ENCODE assay signal across 13 mouse cellular contexts in the genomic region with DNA sequence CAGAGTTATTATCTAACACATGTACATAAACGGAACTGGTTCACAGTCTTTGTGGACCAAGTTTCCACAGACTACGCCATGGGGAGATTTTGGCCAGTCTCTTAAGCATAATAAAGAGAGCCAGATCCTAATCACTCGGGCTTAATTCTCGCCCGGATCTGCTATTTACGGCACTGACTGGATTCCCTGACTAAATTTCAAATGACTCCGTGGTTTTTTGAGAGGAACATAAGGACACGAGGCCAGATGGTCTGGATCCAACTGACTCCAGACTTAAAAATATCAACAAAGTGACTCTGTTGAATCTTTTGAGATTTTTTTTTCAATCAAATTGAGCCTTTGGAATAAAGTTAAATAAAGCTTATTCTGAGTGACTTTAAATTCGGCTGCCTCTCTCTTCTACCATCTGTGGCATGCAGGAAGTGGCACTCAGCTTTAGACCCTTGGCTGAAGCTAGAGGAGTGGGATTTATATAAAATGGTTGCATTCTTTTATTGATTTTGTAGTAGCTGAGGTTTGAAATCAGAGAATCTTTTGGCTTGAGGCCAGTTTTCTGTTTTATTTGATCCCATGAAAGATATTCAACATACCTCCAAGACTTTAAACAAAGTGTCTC.
DNase-seq lines count a peak whose midpoint lies in the region; ATAC-seq and TF ChIP-seq lines count a peak whose summit lies in the region.
"Had no signal": no experiment of that assay in that cellular context is flagged by ENCODE, and none has a peak within 500 bp of the region (broad histone marks: within the 10 kb centered on the region; RNA-seq: fewer than 3 reads in every experiment).

No protein-coding gene starts in this region.

- H3K4me1 ChIP-seq in cerebellum, adult 2 months (ENCODE audit: control insufficient read depth, insufficient read depth, low read length), result peaks cover 4% of the 10 kb centered on the region
- H3K4me1 ChIP-seq in lung, postnatal 0 days (ENCODE audit: insufficient read depth, low read depth, low read length), result no peaks in the 10 kb centered on the region
- H3K4me1 ChIP-seq in lung, adult 2 months (ENCODE audit: control insufficient read depth, insufficient read depth, low read length), result no peaks in the 10 kb centered on the region
- H3K4me1 ChIP-seq in stomach, postnatal 0 days (replicated peaks; ENCODE audit: control insufficient read depth, insufficient read depth), result no peaks in the 10 kb centered on the region

- no peak for TF ChIP-seq POLR2A in cerebellum, adult 2 months (IDR thresholded peaks at IDR 0.05; ENCODE audit: borderline replicate concordance, insufficient read depth, low read length)
- TF ChIP-seq POLR2A in lung, adult 2 months (IDR thresholded peaks at IDR 0.05; ENCODE audit: borderline replicate concordance, extremely low read depth, low read depth, low read length), result no peak

- H3K27me3 ChIP-seq in cerebellum, adult 2 months (ENCODE audit: control insufficient read depth, insufficient read depth, low read length), result no peaks in the 10 kb centered on the region
- H3K27me3 ChIP-seq in lung, postnatal 0 days (replicated peaks; ENCODE audit: insufficient read depth, low read length), result no peaks in the 10 kb centered on the region
- no peaks in the 10 kb centered on the region for H3K27me3 ChIP-seq in stomach, postnatal 0 days (ENCODE audit: control insufficient read depth, insufficient read depth, low read length)
- H3K27me3 ChIP-seq: forebrain, embryonic 12.5 days; intestine, embryonic 15.5 days; midbrain, embryonic 12.5 days had no signal

- peak; percentile 30 to 64 for DNase-seq in cerebellum, adult 2 months
- DNase-seq in cerebellum, postnatal 4 days (ENCODE audit: low spot score in 2 of 2), result no peak
- DNase-seq in heart, postnatal 4 days, result peak; percentile 10
- no peak for DNase-seq in heart, postnatal 36 days
- peak; percentile 28 for DNase-seq in lung, postnatal 0 days (ENCODE audit: low spot score)
- DNase-seq in lung, adult 2 months, result no peak
- no peak for DNase-seq in stomach, postnatal 0 days (ENCODE audit: low spot score)
- DNase-seq in left cerebral cortex, adult 8-10 months (ENCODE audit: low spot score in 2 of 2), result no peak
- DNase-seq: right cerebral cortex, postnatal 4 days had no signal

- H3K9me3 ChIP-seq in lung, postnatal 0 days (ENCODE audit: low read length), result no peaks in the 10 kb centered on the region
- H3K9me3 ChIP-seq in stomach, postnatal 0 days (ENCODE audit: control insufficient read depth, low read length), result no peaks in the 10 kb centered on the region
- H3K9me3 ChIP-seq: forebrain, embryonic 12.5 days; intestine, embryonic 15.5 days; midbrain, embryonic 12.5 days had no signal

- no peak overlapping the region for H3K27ac ChIP-seq in cerebellum, adult 2 months (ENCODE audit: insufficient read depth, low read length)
- H3K27ac ChIP-seq in lung, postnatal 0 days (ENCODE audit: low read length), result no peak overlapping the region
- H3K27ac ChIP-seq in stomach, postnatal 0 days (replicated peaks), result no peak overlapping the region
- H3K27ac ChIP-seq: forebrain, embryonic 12.5 days; intestine, embryonic 15.5 days; midbrain, embryonic 12.5 days had no signal

- TF ChIP-seq EP300 in lung, postnatal 0 days (IDR thresholded peaks at IDR 0.05), result no peak
- TF ChIP-seq EP300 in stomach, postnatal 0 days (optimal IDR thresholded peaks at IDR 0.05), result peak; percentile 16

- H3K36me3 ChIP-seq in lung, postnatal 0 days (ENCODE audit: insufficient read depth, low read length), result no peaks in the 10 kb centered on the region
- no peaks in the 10 kb centered on the region for H3K36me3 ChIP-seq in stomach, postnatal 0 days (ENCODE audit: control insufficient read depth, insufficient read depth, low read length)
- H3K36me3 ChIP-seq: forebrain, embryonic 12.5 days; intestine, embryonic 15.5 days; midbrain, embryonic 12.5 days had no signal

- no peak overlapping the region for H3K9ac ChIP-seq in lung, postnatal 0 days (replicated peaks; ENCODE audit: low read depth)
- no peak overlapping the region for H3K9ac ChIP-seq in stomach, postnatal 0 days (ENCODE audit: low read length)
- H3K9ac ChIP-seq: forebrain, embryonic 12.5 days; intestine, embryonic 15.5 days; midbrain, embryonic 12.5 days had no signal

- no peak for TF ChIP-seq CTCF in cerebellum, adult 2 months (IDR thresholded peaks at IDR 0.05; ENCODE audit: borderline replicate concordance, insufficient read depth, low read depth, low read length)
- no peak for TF ChIP-seq CTCF in lung, postnatal 0 days (IDR thresholded peaks at IDR 0.05)
- no peak for TF ChIP-seq CTCF in lung, adult 2 months (IDR thresholded peaks at IDR 0.05; ENCODE audit: insufficient read depth, low read length)
- TF ChIP-seq CTCF in stomach, postnatal 0 days (IDR thresholded peaks at IDR 0.05; ENCODE audit: low read depth), result no peak

- intact Hi-C loops in heart, postnatal 36 days (cut with DNase I), result no loop called here

- H3K4me3 ChIP-seq in cerebellum, adult 2 months (replicated peaks; ENCODE audit: insufficient read depth, low read depth, low read length), result no peak overlapping the region
- H3K4me3 ChIP-seq in lung, postnatal 0 days (ENCODE audit: low read depth, low read length), result no peak overlapping the region
- no peak overlapping the region for H3K4me3 ChIP-seq in lung, adult 2 months (replicated peaks; ENCODE audit: extremely low read depth, low read depth, low read length)
- no peak overlapping the region for H3K4me3 ChIP-seq in stomach, postnatal 0 days (ENCODE audit: low read depth, low read length)
- H3K4me3 ChIP-seq: forebrain, embryonic 12.5 days; intestine, embryonic 15.5 days; midbrain, embryonic 12.5 days had no signal

- WGBS in cerebellum, adult 2 months, result 13% methylated on average over 9 of the region's 9 CpGs
- WGBS in lung, postnatal 0 days, result 56% methylated on average over 9 of the region's 9 CpGs
- 59% methylated on average over 9 of the region's 9 CpGs for WGBS in lung, adult 2 months
- WGBS in stomach, postnatal 0 days, result 49% methylated on average over 9 of the region's 9 CpGs

- no peak for ATAC-seq in lung, postnatal 0 days
- no peak for ATAC-seq in stomach, postnatal 0 days (ENCODE audit: low FRiP score, low TSS enrichment)
- ATAC-seq: intestine, embryonic 15.5 days; Patski had no signal

- H3K4me2 ChIP-seq in lung, postnatal 0 days (replicated peaks; ENCODE audit: low read depth, low read length), result no peak overlapping the region
- no peak overlapping the region for H3K4me2 ChIP-seq in stomach, postnatal 0 days (replicated peaks; ENCODE audit: low read depth)
- H3K4me2 ChIP-seq: forebrain, embryonic 12.5 days; intestine, embryonic 15.5 days; midbrain, embryonic 12.5 days had no signal

Comparison
In these comparisons a context has a peak if more than half of its experiments do, and no peak if none do; other contexts are left out.
1. DNase-seq: peak in cerebellum, adult 2 months (2 of 2), heart, postnatal 4 days (single experiment) and lung, postnatal 0 days (single experiment); none in cerebellum, postnatal 4 days (0 of 2), heart, postnatal 36 days (0 of 2), lung, adult 2 months (single experiment), stomach, postnatal 0 days (single experiment) and left cerebral cortex, adult 8-10 months (0 of 2).